ENCODE assay signal across 8 mouse cellular contexts in genomic region chr4:94803187-94803586, GRCm38 (mm10).
A peak's percentile ranks its signal among the peaks of the same experiment; 100 is the strongest.
DNase-seq lines count a peak whose midpoint lies in the region; ATAC-seq and TF ChIP-seq lines count a peak whose summit lies in the region.
"Had no signal": no experiment of that assay in that cellular context is flagged by ENCODE, and none has a peak within 500 bp of the region (broad histone marks: within the 10 kb centered on the region; RNA-seq: fewer than 3 reads in every experiment).

No protein-coding gene starts in this region.

- no peak for TF ChIP-seq POLR2A in liver, adult 2 months (IDR thresholded peaks at IDR 0.05; ENCODE audit: extremely low read depth, insufficient read depth, low read length)

- 67% methylated on average over 1 of the region's 1 CpGs for WGBS in liver, adult 2 months
- 35% methylated on average over 1 of the region's 1 CpGs for WGBS in liver, embryonic 12.5 days (ENCODE audit: insufficient replicate concordance)

- no peak overlapping the region for H3K27ac ChIP-seq in liver, adult 2 months (replicated peaks; ENCODE audit: insufficient read depth, low read depth, low read length)
- H3K27ac ChIP-seq in liver, embryonic 12.5 days, result no peak overlapping the region

- no peak for TF ChIP-seq CTCF in liver, adult 2 months (IDR thresholded peaks at IDR 0.05; ENCODE audit: low read depth, low read length)

- no peaks in the 10 kb centered on the region for H3K36me3 ChIP-seq in liver, adult 2 months (ENCODE audit: control insufficient read depth, insufficient read depth, low read length)
- no peaks in the 10 kb centered on the region for H3K36me3 ChIP-seq in liver, embryonic 12.5 days

- no peaks in the 10 kb centered on the region for H3K79me2 ChIP-seq in liver, adult 2 months (ENCODE audit: control insufficient read depth, insufficient read depth, low read length)

- peak; percentile 32 for DNase-seq in liver, adult 2 months (ENCODE audit: extremely low read depth, low read depth, low spot score)
- peak; percentile 66 to 80 for DNase-seq in heart, adult 9 months (ENCODE audit: low spot score in 2 of 2)
- peak; percentile 68 for DNase-seq in lung, postnatal 36 days
- DNase-seq in right cerebral cortex, postnatal 10 days (ENCODE audit: low spot score in 2 of 2), result no peak
- DNase-seq in testis, postnatal 10 days (ENCODE audit: low spot score), result no peak
- DNase-seq: cerebellum, postnatal 14 days had no signal

- H3K4me1 ChIP-seq in liver, adult 2 months (ENCODE audit: control insufficient read depth, insufficient read depth, low read length), result no peaks in the 10 kb centered on the region
- H3K4me1 ChIP-seq in liver, embryonic 12.5 days, result no peaks in the 10 kb centered on the region

- no peak overlapping the region for H3K4me3 ChIP-seq in liver, adult 2 months (ENCODE audit: insufficient read depth, low read depth, low read length)
- H3K4me3 ChIP-seq in liver, embryonic 12.5 days, result no peak overlapping the region

- no peaks in the 10 kb centered on the region for H3K27me3 ChIP-seq in liver, adult 2 months (ENCODE audit: control insufficient read depth, insufficient read depth, low read length)
- H3K27me3 ChIP-seq in liver, embryonic 12.5 days (replicated peaks), result no peaks in the 10 kb centered on the region

- no peak for ATAC-seq in liver, embryonic 12.5 days
- peak; percentile 39; the same call in 1 of the 2 replicates for ATAC-seq in erythroblast, adult 5-6 weeks (replicated peaks; ENCODE audit: low FRiP score, poor library complexity, severe bottlenecking)

- H3K9me3 ChIP-seq in liver, embryonic 12.5 days (replicated peaks), result no peaks in the 10 kb centered on the region

- no peak overlapping the region for H3K9ac ChIP-seq in liver, adult 2 months (ENCODE audit: low read depth, low read length)
- no peak overlapping the region for H3K9ac ChIP-seq in liver, embryonic 12.5 days

- H3K4me2 ChIP-seq in liver, embryonic 12.5 days, result no peak overlapping the region

Comparison
In these comparisons a context has a peak if more than half of its experiments do, and no peak if none do; other contexts are left out.
1. DNase-seq: peak in liver, adult 2 months (single experiment), heart, adult 9 months (2 of 2) and lung, postnatal 36 days (single experiment); none in right cerebral cortex, postnatal 10 days (0 of 2) and testis, postnatal 10 days (single experiment).